Mouse (Mus musculus): ENCODE data around the gene Vps26b.

The Vps26b gene

GRCm38 (mm10) chr9:26993118-26993517 lies 36.7 kb downstream of the Vps26b start:
- no peak for DNase-seq

- DNase-seq = no peak
Measured at GRCm38 (mm10) chr9:26990181-26990580, 39.7 kb downstream of the Vps26b start.

GRCm38 (mm10) chr9:26985668-26986277 lies 44.1 kb downstream of the Vps26b start:
- no peak for DNase-seq

DNA sequence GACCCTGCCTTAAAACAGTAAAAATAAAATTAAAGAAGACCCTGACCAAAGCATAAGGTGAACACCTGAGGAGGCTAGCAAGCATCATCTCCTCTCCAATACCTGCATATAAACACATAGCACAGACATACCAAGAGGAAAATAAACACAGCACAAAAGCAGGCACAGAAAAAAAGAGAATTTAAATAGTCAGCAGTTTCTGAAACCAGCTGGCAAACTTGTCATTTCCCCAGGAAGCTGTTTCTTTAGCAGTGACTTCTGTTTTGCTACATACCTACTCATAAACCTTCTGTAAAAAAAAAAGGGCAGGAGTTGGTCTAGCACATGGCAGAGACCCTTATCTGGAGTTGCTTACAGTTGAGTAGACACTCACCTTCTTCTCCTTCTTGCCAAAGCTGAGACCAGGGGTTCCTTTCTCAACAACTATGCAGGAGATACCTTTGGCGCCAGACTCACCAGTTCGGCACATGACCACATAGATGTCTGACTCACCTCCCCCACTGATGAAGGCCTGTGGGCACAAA lies 44.7 kb downstream of the Vps26b start:
- no peak for DNase-seq

DNA sequence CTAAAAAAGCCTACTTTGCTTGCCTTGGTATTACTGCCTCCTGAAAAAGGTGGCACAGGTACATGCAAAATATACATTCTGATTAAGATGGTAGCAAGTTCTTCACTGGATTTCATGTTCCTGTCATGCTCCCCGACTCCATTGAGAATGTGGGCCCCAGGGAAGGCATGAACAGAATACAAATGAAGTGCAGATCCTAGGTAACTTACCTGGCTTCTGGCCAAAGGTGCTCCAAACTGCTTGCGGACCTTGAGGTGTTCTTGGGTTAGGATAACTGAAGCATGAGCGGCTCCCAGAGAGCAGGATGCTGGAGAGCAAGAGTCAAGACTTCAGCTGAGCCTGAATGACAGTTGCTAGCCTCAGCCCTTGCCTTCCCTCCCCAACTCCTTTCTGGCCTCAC lies 51.1 kb downstream of the Vps26b start:
- DNase-seq = no peak

DNA sequence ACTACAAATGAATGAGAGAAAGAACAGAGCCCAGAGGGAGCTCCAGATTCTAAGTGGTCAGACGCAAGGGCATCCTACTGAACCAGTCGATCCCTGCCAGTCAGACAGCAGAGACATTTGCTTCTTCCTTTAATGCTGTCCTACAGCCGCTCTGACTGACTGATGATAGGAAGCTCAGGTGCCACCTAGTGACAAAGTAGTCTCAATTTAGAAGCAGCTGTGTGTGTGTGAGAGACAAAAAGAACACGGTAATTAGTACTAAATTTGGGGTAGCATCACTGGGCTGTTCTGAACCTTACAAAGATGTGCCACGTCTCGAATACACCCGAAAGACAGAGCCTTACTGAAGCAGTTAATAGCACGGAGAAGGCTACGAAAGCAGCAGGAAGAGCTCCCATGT lies 52.1 kb downstream of the Vps26b start:
- DNase-seq = no peak

All from right cerebral cortex, postnatal 4 days (tissue).